Mouse (Mus musculus) limb, embryonic 10.5 days (tissue): Measurements from ENCODE around the gene Camk2n1. TPM values are rescaled to one million over a fixed set of nuclear protein-coding genes. Genes with fewer than 3 reads are reported as not detected.

ENCODE experiments used
- DNase-seq: peaks from one replicate; pipeline ENCODE4 v3.0.0-alpha.2; 2017; ENCODE audit warnings: low spot score
- H3K27ac ChIP-seq: fragments of 300-500 bp; sonication (generic); 2 replicates; pipeline ENCODE4 v1.5.1; 2016; ENCODE audit warnings: mild to moderate bottlenecking
- H3K27me3 ChIP-seq: fragments of 300-500 bp; sonication (generic); 2 replicates; pipeline ENCODE4 v1.6.1; 2016; ENCODE audit warnings: low read depth, mild to moderate bottlenecking; ENCODE audit not compliant: poor library complexity, severe bottlenecking
- H3K36me3 ChIP-seq: fragments of 300-500 bp; sonication (generic); 2 replicates; pipeline ENCODE4 v1.6.1; 2016; ENCODE audit warnings: mild to moderate bottlenecking, moderate library complexity
- H3K4me1 ChIP-seq: fragments of 300-500 bp; sonication (generic); 2 replicates; pipeline ENCODE4 v1.6.1; 2016
- H3K4me3 ChIP-seq: fragments of 300-500 bp; sonication (generic); 2 replicates; pipeline ENCODE4 v1.5.1; 2016; ENCODE audit warnings: mild to moderate bottlenecking, moderate library complexity
- H3K9me3 ChIP-seq: fragments of 300-500 bp; sonication (generic); replicated peaks from 2 replicates; pipeline ENCODE4 v1.6.1; 2016; ENCODE audit warnings: mild to moderate bottlenecking
- WGBS: fragments of 180-500 bp; shearing (Covaris S2); methylation state at CpG from one replicate; pipeline ENCODE4 v1.1.7; 2016; 5-methylcytosine and 5-hydroxymethylcytosine counted together
- polyA plus RNA-seq: library from polyadenylated mRNA; unstranded; fragments of >200 nt; fragmentation: Nextera tagmentation; extraction: Ambion mirVana; gene quantifications from 2 replicates; pipeline ENCODE4 v1.2.1, GENCODE M21; 2016

Camk2n1 gene
- polyA plus RNA-seq, 1 experiment from 2014 or later: 0.60 TPM

- no peak overlapping the region for H3K4me3 ChIP-seq
- peaks cover 6% of the 10 kb centered on the region; the same call in 1 of the 2 replicates for H3K27me3 ChIP-seq
- peaks cover 6% of the 10 kb centered on the region for H3K4me1 ChIP-seq
- DNase-seq: peak; percentile 80
- WGBS: 45% methylated on average over 22 of the region's 22 CpGs
- no peak overlapping the region for H3K27ac ChIP-seq
- H3K9me3 ChIP-seq: no peaks in the 10 kb centered on the region
- H3K36me3 ChIP-seq: no peaks in the 10 kb centered on the region
Measured at GRCm38 (mm10) chr4:138426778-138427705, 27.1 kb upstream of the Camk2n1 start.

DNA sequence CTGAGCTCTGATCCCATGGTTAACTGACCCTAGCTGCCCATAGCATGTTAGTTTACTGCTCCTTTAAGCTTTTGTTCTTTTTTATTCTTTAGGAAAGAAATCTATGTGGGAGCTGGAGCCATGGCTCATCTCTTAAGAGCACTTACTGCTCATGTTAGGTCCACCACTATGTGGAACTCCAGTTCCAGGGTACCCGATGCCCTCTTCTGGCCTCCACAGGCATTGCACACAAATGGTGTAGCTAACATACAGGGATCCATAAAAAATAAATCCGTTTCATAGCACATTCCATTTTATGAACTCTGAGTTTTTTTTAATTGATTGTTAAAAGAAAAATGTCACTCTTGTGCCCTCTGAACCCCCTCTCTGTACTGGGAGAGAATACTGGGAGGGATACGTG, 24.3 kb upstream of the Camk2n1 start:
- DNase-seq: peak; percentile 56
- WGBS: 39% methylated on average over 3 of the region's 3 CpGs

GRCm38 (mm10) chr4:138431340-138431739, 22.8 kb upstream of the Camk2n1 start:
- H3K4me1 ChIP-seq: peaks cover 25% of the 10 kb centered on the region
- no peak overlapping the region for H3K4me3 ChIP-seq
- H3K36me3 ChIP-seq: peaks cover 5% of the 10 kb centered on the region
- peak overlapping the region; percentile 39; the same call in 1 of the 2 replicates for H3K27ac ChIP-seq
- peak; percentile 48 for DNase-seq
- 32% methylated on average over 8 of the region's 8 CpGs for WGBS
- peaks cover 6% of the 10 kb centered on the region; the same call in 1 of the 2 replicates for H3K27me3 ChIP-seq
- H3K9me3 ChIP-seq: no peaks in the 10 kb centered on the region

More for the DNA sequence above, 24.3 kb upstream of the Camk2n1 start:
- no peak overlapping the region for H3K27ac ChIP-seq
- H3K4me1 ChIP-seq: peaks cover 12% of the 10 kb centered on the region
- H3K4me3 ChIP-seq: no peak overlapping the region
- H3K27me3 ChIP-seq: peaks cover 6% of the 10 kb centered on the region; the same call in 1 of the 2 replicates
- no peaks in the 10 kb centered on the region for H3K9me3 ChIP-seq
- H3K36me3 ChIP-seq: no peaks in the 10 kb centered on the region

GRCm38 (mm10) chr4:138434347-138435316, 19.5 kb upstream of the Camk2n1 start, which contains the start of gene Mul1:
Mul1 (plus strand) TSS chr4:138434671.
- peaks cover 25% of the 10 kb centered on the region for H3K4me1 ChIP-seq
- peak; percentile 99 for DNase-seq
- H3K27ac ChIP-seq: peak within 1 kb of the TSS; percentile 79
- H3K36me3 ChIP-seq: peaks cover 38% of the 10 kb centered on the region
- WGBS: 1% methylated on average over 63 of the region's 64 CpGs
- H3K4me3 ChIP-seq: peak within 1 kb of the TSS; percentile 78
- no peaks in the 10 kb centered on the region for H3K27me3 ChIP-seq
- H3K9me3 ChIP-seq: no peaks in the 10 kb centered on the region

DNA sequence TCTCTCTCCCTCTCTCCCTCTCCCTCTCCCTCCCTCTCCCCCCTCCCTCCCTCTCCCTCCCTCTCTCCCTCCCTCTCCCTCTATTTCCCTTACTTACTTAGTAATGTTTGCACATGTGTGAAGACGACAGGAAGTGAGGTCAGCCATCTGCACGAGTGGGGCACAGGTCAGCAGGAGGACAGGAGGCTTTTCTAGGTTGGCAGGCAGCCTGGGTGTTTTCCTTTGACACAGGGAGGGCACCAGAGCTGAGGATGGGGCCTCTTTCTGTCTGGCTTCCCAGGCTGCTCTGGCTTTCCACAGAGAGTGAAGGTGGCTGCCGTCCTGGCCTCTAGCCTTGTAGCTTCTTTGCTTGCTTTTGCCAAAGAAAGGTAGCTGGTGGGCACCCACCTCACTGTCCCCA, 14.1 kb upstream of the Camk2n1 start:
- peaks cover 67% of the 10 kb centered on the region for H3K36me3 ChIP-seq
- H3K4me3 ChIP-seq: no peak overlapping the region
- peaks cover 16% of the 10 kb centered on the region; the same call in 1 of the 2 replicates for H3K27me3 ChIP-seq
- DNase-seq: no peak
- no peak overlapping the region for H3K27ac ChIP-seq
- WGBS: 67% methylated on average over 3 of the region's 3 CpGs
- peaks cover 11% of the 10 kb centered on the region for H3K4me1 ChIP-seq
- no peaks in the 10 kb centered on the region for H3K9me3 ChIP-seq

DNA sequence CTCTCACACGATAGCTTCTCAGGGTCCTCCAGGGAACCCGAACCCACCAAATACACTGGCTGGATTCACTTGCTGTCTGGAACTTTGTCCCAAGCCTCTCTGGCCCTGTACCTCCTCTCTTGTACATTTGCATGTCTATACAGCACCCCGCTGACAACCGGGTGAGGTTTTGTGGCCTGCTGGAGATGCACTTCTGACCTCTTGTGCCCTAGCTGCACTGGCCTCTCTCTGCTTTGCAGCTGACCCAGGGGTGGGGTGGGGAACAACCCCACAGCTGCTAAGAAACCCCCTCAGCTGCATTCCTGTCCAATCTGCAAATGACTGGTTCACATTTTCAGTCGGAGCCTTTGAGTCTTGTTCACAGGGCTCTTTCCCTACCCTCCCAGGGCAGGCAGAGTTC, 9.2 kb upstream of the Camk2n1 start:
- peak; percentile 28 for DNase-seq
- H3K36me3 ChIP-seq: peaks cover 26% of the 10 kb centered on the region
- peaks cover 61% of the 10 kb centered on the region for H3K27me3 ChIP-seq
- H3K9me3 ChIP-seq: no peaks in the 10 kb centered on the region
- 21% methylated on average over 5 of the region's 5 CpGs for WGBS
- no peak overlapping the region for H3K4me3 ChIP-seq
- H3K4me1 ChIP-seq: peaks cover 17% of the 10 kb centered on the region
- H3K27ac ChIP-seq: no peak overlapping the region

- Histone ChIP-seq H3K36me3 (peaks cover 6% of the 10 kb centered on the region), H3K4me1 (peaks cover 17% of the 10 kb centered on the region), H3K27me3 (peaks cover 78% of the 10 kb centered on the region), H3K27ac (no peak overlapping the region), H3K4me3 (no peak overlapping the region), H3K9me3 (no peaks in the 10 kb centered on the region)
- no peak for DNase-seq
- 33% methylated on average over 13 of the region's 13 CpGs for WGBS
Measured at GRCm38 (mm10) chr4:138446981-138447380, 7.1 kb upstream of the Camk2n1 start.

DNA sequence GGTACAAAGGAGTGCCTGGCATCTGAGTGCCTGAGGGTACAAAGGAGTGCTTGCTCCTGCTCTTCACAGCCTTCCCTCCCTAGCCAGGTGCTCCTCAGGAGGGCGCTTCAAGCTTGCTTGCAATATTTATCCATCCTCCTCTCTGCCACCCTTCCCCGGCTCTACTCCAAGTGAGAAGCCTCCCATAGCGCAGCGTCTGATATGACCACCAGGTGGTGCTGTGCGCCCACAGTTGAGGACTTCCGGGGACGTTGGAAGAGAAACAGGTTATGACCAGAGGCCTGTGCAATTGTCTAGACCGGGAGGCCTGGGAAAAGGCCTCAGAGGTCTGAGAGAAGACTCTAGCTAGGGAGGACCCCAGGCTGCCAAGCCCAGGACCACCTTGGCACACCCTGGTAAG, 6.7 kb upstream of the Camk2n1 start:
- no peak overlapping the region for H3K4me3 ChIP-seq
- WGBS: 1% methylated on average over 8 of the region's 8 CpGs
- H3K9me3 ChIP-seq: no peaks in the 10 kb centered on the region
- H3K4me1 ChIP-seq: peaks cover 17% of the 10 kb centered on the region
- peaks cover 2% of the 10 kb centered on the region; the same call in 1 of the 2 replicates for H3K36me3 ChIP-seq
- no peak overlapping the region for H3K27ac ChIP-seq
- DNase-seq: peak; percentile 96
- peaks cover 82% of the 10 kb centered on the region for H3K27me3 ChIP-seq

DNA sequence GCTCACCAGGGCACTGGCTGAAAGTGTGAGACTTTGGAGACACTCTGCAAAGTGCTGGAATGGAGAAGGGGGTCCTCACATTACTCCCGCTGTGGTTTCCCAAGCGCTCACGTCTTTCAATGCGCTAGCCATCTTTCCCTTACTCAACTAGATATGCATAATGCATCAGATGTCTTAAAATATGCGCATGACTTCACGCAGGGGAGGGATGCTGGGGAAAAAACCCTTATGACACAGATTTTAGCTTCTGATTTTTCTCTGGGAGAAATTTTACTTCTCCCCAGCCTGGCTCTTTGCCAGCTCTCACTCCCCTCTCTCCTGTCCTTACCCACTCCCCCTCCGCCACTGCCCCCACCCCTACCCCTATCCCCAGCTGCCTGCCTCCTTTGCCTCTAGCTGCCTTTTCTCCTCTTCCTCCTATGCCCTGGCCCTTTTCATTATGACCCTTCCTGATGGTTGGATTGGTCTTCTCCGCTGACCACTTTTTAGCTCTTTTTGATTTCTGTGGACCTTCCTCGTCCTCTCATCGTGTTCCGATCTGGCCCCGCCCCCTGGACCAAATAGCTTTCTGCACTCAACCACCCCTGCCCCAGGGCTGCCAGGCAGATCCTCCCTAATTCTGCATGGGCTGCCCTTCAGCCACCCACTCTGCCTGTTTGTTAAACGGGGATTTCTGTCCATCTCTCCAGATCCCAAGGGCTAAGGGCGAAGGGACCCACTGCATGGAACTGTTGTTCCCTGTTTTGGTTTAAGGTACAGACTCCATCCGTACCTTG, 6.1 kb upstream of the Camk2n1 start:
- peaks cover 88% of the 10 kb centered on the region for H3K27me3 ChIP-seq
- no peak overlapping the region for H3K27ac ChIP-seq
- peaks cover 22% of the 10 kb centered on the region for H3K4me1 ChIP-seq
- WGBS: 42% methylated on average over 15 of the region's 15 CpGs
- no peak for DNase-seq
- H3K36me3 ChIP-seq: no peaks in the 10 kb centered on the region
- H3K9me3 ChIP-seq: no peaks in the 10 kb centered on the region
- no peak overlapping the region for H3K4me3 ChIP-seq

- H3K4me3 ChIP-seq: no peak overlapping the region
- no peak overlapping the region for H3K27ac ChIP-seq
- 68% methylated on average over 7 of the region's 7 CpGs for WGBS
- H3K36me3 ChIP-seq: no peaks in the 10 kb centered on the region
- no peak for DNase-seq
- peaks cover 33% of the 10 kb centered on the region for H3K4me1 ChIP-seq
- peaks cover 92% of the 10 kb centered on the region for H3K27me3 ChIP-seq
- no peaks in the 10 kb centered on the region for H3K9me3 ChIP-seq
Measured at GRCm38 (mm10) chr4:138448872-138449615, 5.1 kb upstream of the Camk2n1 start.

GRCm38 (mm10) chr4:138449636-138450314, 4.3 kb upstream of the Camk2n1 start:
- Histone ChIP-seq H3K27me3 (peaks cover 86% of the 10 kb centered on the region), H3K4me3 (no peak overlapping the region), H3K36me3 (no peaks in the 10 kb centered on the region), H3K9me3 (no peaks in the 10 kb centered on the region), H3K27ac (no peak overlapping the region), H3K4me1 (peaks cover 39% of the 10 kb centered on the region)
- no peak for DNase-seq
- WGBS: 71% methylated on average over 12 of the region's 12 CpGs
